Mouse (Mus musculus): Measurements from ENCODE around the gene Ergic3. TPM values are rescaled to one million over a fixed set of nuclear protein-coding genes. Genes with fewer than 3 reads are reported as not detected.

Ergic3 gene
- polyA plus RNA-seq (2017; shearing (Covaris generic)), result 138 TPM

GRCm38 (mm10) chr2:156007888-156008532 lies at the start of gene Ergic3, which contains the start of gene 6430550D23Rik:
Gene Ergic3 (plus strand): TSS chr2:156008045.
Gene 6430550D23Rik (minus strand): TSS chr2:156007977.

GRCm38 (mm10) chr2:156052816-156053215 lies 45.0 kb downstream of the Ergic3 start, which contains the start of gene Fer1l4:
Gene Fer1l4 (minus strand): TSS chr2:156052947.

GRCm38 (mm10) chr2:156065099-156066041 lies 57.5 kb downstream of the Ergic3 start, which contains the start of gene Spag4:
Gene Spag4 (plus strand): TSS chr2:156065175.

Other genes starting within 250 kb of the Ergic3 start
- not detected for gene Mmp24, start 232.7 kb upstream of the Ergic3 start, polyA plus RNA-seq (2017; shearing (Covaris generic))
- gene BC029722, start 188.6 kb upstream of the Ergic3 start, polyA plus RNA-seq (2017; shearing (Covaris generic)), result 50.2 TPM
- gene Eif6, start 181.1 kb upstream of the Ergic3 start, polyA plus RNA-seq (2017; shearing (Covaris generic)), result 210 TPM
- not detected for gene Fam83c, start 173.2 kb upstream of the Ergic3 start, polyA plus RNA-seq (2017; shearing (Covaris generic))
- gene Uqcc1, start 77.7 kb upstream of the Ergic3 start, polyA plus RNA-seq (2017; shearing (Covaris generic)), result 40.2 TPM
- gene Gm15557, start 67.3 kb upstream of the Ergic3 start, polyA plus RNA-seq (2017; shearing (Covaris generic)), result not detected
- gene Gdf5, start 62.7 kb upstream of the Ergic3 start, polyA plus RNA-seq (2017; shearing (Covaris generic)), result not detected
- 31.9 TPM for gene Cep250, start 51.6 kb upstream of the Ergic3 start, polyA plus RNA-seq (2017; shearing (Covaris generic))
- gene 6430550D23Rik, start 68 bp upstream of the Ergic3 start, polyA plus RNA-seq (2017; shearing (Covaris generic)), result 1.2 TPM
- not detected for gene Fer1l4, start 44.9 kb downstream of the Ergic3 start, polyA plus RNA-seq (2017; shearing (Covaris generic))
- 0.89 TPM for gene Spag4, start 57.1 kb downstream of the Ergic3 start, polyA plus RNA-seq (2017; shearing (Covaris generic))
- 97.6 TPM for gene Cpne1, start 103.9 kb downstream of the Ergic3 start, polyA plus RNA-seq (2017; shearing (Covaris generic))
- gene Rbm12, start 103.9 kb downstream of the Ergic3 start, polyA plus RNA-seq (2017; shearing (Covaris generic)), result 33.3 TPM
- gene Gm28036, start 119.0 kb downstream of the Ergic3 start, polyA plus RNA-seq (2017; shearing (Covaris generic)), result 17.4 TPM
- 164 TPM for gene Romo1, start 136.0 kb downstream of the Ergic3 start, polyA plus RNA-seq (2017; shearing (Covaris generic))
- gene Nfs1, start 136.1 kb downstream of the Ergic3 start, polyA plus RNA-seq (2017; shearing (Covaris generic)), result 54.8 TPM
- 1,046 TPM for gene Rbm39, start 172.2 kb downstream of the Ergic3 start, polyA plus RNA-seq (2017; shearing (Covaris generic))
- gene Phf20, start 188.4 kb downstream of the Ergic3 start, polyA plus RNA-seq (2017; shearing (Covaris generic)), result 69.2 TPM